Mouse (Mus musculus) lung, embryonic 15.5 days (tissue): ENCODE measurements around the gene Lysmd3. TPM values are rescaled to one million over a fixed set of nuclear protein-coding genes. Genes with fewer than 3 reads are reported as not detected.
"Not testable (repeated sequence)": the region's sequence is repeated elsewhere in the genome, so short reads cannot be mapped to it uniquely, and the experiment has no call there.

Experiments used
- ATAC-seq: fragments of 200-750 bp; cut with Nextera tagmentation; 2 replicates; pipeline ENCODE4 v1.8.0; 2017; ENCODE audit warnings: moderate number of reproducible peaks, borderline replicate concordance; ENCODE audit not compliant: low FRiP score, low TSS enrichment; ENCODE audit errors: extremely low read depth
- H3K27ac ChIP-seq: fragments of 300-500 bp; sonication (generic); 2 replicates; pipeline ENCODE4 v1.5.1; 2015; ENCODE audit warnings: moderate library complexity, mild to moderate bottlenecking, inconsistent platforms
- H3K27me3 ChIP-seq: fragments of 300-500 bp; sonication (generic); 2 replicates; pipeline ENCODE4 v1.6.1; 2015; ENCODE audit warnings: inconsistent platforms
- H3K36me3 ChIP-seq: fragments of 300-500 bp; sonication (generic); 2 replicates; pipeline ENCODE4 v1.6.1; 2015; ENCODE audit warnings: inconsistent platforms
- H3K4me1 ChIP-seq: fragments of 300-500 bp; sonication (generic); 2 replicates; pipeline ENCODE4 v1.6.1; 2015; ENCODE audit warnings: inconsistent platforms
- H3K4me2 ChIP-seq: fragments of 300-500 bp; sonication (generic); 2 replicates; pipeline ENCODE4 v1.6.1; 2015; ENCODE audit warnings: inconsistent platforms, mild to moderate bottlenecking, moderate library complexity
- H3K4me3 ChIP-seq: fragments of 300-500 bp; sonication (generic); 2 replicates; pipeline ENCODE4 v1.5.1; 2015; ENCODE audit warnings: mild to moderate bottlenecking, inconsistent platforms
- H3K9ac ChIP-seq: fragments of 300-500 bp; sonication (generic); 2 replicates; pipeline ENCODE4 v1.6.1; 2015; ENCODE audit warnings: inconsistent platforms
- H3K9me3 ChIP-seq: fragments of 300-500 bp; sonication (generic); 2 replicates; pipeline ENCODE4 v1.6.1; 2016; ENCODE audit warnings: inconsistent platforms
- WGBS: fragments of 180-500 bp; shearing (Covaris S2); methylation state at CpG from one replicate; pipeline ENCODE4 v1.1.7; 2015; 5-methylcytosine and 5-hydroxymethylcytosine counted together
- polyA plus RNA-seq: library from polyadenylated mRNA; unstranded; fragments of >200 nt; fragmentation: Nextera tagmentation; extraction: Ambion mirVana; gene quantifications from 2 replicates; pipeline ENCODE4 v1.2.1, GENCODE M21; 2015

The Lysmd3 gene
- polyA plus RNA-seq = 23.8 and 27.7 TPM in 2 replicates

GRCm38 (mm10) chr13:81657351-81658052 is at the start of gene Lysmd3:
TSS of gene Lysmd3 (plus strand) at chr13:81657663.
- peak; percentile 100 for ATAC-seq
- no peaks in the 10 kb centered on the region for H3K9me3 ChIP-seq
- H3K27ac ChIP-seq = peak within 1 kb of the TSS; percentile 93
- under 1% methylated on average over 69 of the region's 73 CpGs for WGBS
- peaks cover 21% of the 10 kb centered on the region for H3K4me1 ChIP-seq
- H3K36me3 ChIP-seq = no peaks in the 10 kb centered on the region; the same call in 1 of the 2 replicates
- H3K4me2 ChIP-seq = peak within 1 kb of the TSS; percentile 73
- no peaks in the 10 kb centered on the region for H3K27me3 ChIP-seq
- peak within 1 kb of the TSS; percentile 88 for H3K4me3 ChIP-seq
- peak within 1 kb of the TSS; percentile 78 for H3K9ac ChIP-seq

DNA sequence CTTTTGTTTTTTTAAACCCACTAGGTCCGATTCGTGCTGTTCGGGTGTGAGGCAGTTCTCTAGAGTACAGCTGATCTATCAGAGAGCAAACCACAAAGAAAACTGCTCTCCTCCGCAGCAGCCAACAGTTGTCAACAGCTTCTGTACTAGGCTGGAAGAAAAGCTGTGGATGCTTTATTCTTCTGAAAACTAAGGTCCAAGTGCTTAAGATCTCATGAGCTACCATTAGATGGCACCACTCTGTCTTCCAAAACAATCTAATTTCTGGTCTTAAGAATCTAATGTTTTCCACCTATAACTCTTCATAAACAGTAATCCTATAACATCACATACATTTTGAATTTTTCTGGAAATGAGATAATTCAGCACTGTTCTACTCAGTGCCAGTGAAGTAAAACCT is 47.1 kb upstream of the Lysmd3 start:
- H3K4me2 ChIP-seq = no peak overlapping the region
- no peaks in the 10 kb centered on the region for H3K27me3 ChIP-seq
- H3K9me3 ChIP-seq = no peaks in the 10 kb centered on the region
- WGBS = 77% methylated on average over 4 of the region's 4 CpGs
- no peak overlapping the region for H3K27ac ChIP-seq
- no peak for ATAC-seq
- no peaks in the 10 kb centered on the region for H3K4me1 ChIP-seq
- H3K9ac ChIP-seq = no peak overlapping the region
- no peaks in the 10 kb centered on the region for H3K36me3 ChIP-seq
- H3K4me3 ChIP-seq = no peak overlapping the region

- H3K4me3 ChIP-seq, H3K4me2 ChIP-seq, H3K9ac ChIP-seq, ATAC-seq, H3K36me3 ChIP-seq, H3K27ac ChIP-seq, H3K4me1 ChIP-seq, H3K9me3 ChIP-seq: not testable (repeated sequence)
- H3K27me3 ChIP-seq = peaks cover 17% of the 10 kb centered on the region
- 80% methylated on average over 1 of the region's 1 CpGs for WGBS
Measured at GRCm38 (mm10) chr13:81627861-81628260, 29.6 kb upstream of the Lysmd3 start.

DNA sequence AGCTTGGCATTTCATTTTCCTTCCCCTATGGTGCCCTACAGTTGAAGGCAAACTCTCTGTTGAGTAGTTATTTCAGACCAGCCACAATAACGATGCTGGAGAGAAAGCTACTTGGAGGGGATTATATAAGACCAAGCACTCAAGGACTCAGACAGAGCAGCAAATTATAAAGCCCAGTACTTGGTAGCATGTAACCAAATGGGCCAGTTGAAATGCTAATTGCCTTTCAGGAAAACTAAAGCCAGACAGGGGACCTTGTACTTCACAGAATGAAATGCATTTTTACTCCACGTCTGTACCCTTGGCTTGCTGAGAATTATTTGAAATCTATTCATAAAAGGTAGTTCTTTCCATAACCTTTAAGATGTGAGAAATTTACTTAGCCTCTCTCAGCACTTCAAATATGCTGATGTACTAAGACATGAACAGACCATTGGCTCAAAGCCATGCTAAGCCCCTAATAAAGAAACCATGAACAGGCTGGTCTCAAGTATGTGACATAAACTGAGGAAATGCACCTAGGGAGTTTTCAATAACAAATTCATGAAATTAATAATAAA is 28.8 kb upstream of the Lysmd3 start:
- Histone ChIP-seq H3K27me3 (peaks cover 25% of the 10 kb centered on the region), H3K36me3 (no peaks in the 10 kb centered on the region), H3K4me2 (no peak overlapping the region), H3K9me3 (no peaks in the 10 kb centered on the region), H3K9ac (no peak overlapping the region), H3K27ac (no peak overlapping the region), H3K4me1 (peaks cover 5% of the 10 kb centered on the region), H3K4me3 (no peak overlapping the region)
- ATAC-seq = no peak
- WGBS = 63% methylated on average over 2 of the region's 2 CpGs

GRCm38 (mm10) chr13:81629395-81629794 is 28.1 kb upstream of the Lysmd3 start:
- no peak for ATAC-seq
- no peaks in the 10 kb centered on the region for H3K9me3 ChIP-seq
- H3K4me3 ChIP-seq = no peak overlapping the region
- no peak overlapping the region for H3K4me2 ChIP-seq
- H3K9ac ChIP-seq = no peak overlapping the region
- H3K27ac ChIP-seq = no peak overlapping the region
- WGBS = 69% methylated on average over 3 of the region's 3 CpGs
- H3K27me3 ChIP-seq = peaks cover 29% of the 10 kb centered on the region
- H3K4me1 ChIP-seq = peaks cover 5% of the 10 kb centered on the region
- H3K36me3 ChIP-seq = no peaks in the 10 kb centered on the region

GRCm38 (mm10) chr13:81630566-81630965 is 26.9 kb upstream of the Lysmd3 start:
- Histone ChIP-seq H3K9me3 (no peaks in the 10 kb centered on the region), H3K27me3 (peaks cover 29% of the 10 kb centered on the region), H3K36me3 (no peaks in the 10 kb centered on the region), H3K4me3 (no peak overlapping the region), H3K27ac (no peak overlapping the region), H3K4me1 (peaks cover 5% of the 10 kb centered on the region), H3K9ac (no peak overlapping the region), H3K4me2 (no peak overlapping the region)
- no peak for ATAC-seq
- WGBS = 65% methylated on average over 5 of the region's 5 CpGs

DNA sequence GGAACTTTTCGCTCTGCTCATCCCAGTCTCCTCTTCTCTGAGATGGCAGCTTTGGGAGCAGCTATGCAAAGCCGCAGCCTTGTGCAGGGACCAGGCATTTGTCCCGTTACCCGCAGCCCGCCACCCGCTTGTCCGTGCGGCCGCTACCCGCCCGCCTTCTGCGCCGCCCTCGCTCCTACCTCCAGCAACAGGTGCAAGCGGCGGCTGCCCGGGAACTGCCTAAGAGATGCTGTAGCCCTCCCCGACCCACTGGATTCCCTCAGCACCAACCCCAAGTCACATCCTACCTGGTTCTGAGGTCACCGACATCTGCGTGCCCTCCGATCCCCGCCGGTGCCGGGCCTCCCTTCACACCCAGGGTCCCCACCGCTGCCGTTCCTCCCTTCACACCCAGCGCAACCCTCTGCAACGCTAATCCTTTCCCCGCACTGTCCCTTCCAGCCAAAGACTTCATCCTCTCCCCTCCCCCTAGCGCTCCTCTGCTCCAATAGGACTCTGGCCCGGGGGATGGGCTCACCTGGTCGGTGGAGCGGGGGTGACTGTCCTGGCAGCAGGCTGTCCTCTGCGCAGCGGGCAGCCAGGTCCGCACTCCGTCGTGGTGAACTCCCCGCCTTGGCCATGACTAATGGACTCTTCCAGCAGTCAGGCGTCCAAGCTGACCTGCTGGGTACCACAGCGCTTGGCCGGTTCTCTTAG is 24.6 kb upstream of the Lysmd3 start, which contains the start of gene Adgrv1:
TSS of gene Adgrv1 (minus strand) at position 435 of the 696 bp plus-strand sequence.
- WGBS = 1% methylated on average over 42 of the region's 42 CpGs
- peaks cover 5% of the 10 kb centered on the region for H3K4me1 ChIP-seq
- peak; percentile 96 for ATAC-seq
- no peaks in the 10 kb centered on the region for H3K9me3 ChIP-seq
- no peaks in the 10 kb centered on the region for H3K36me3 ChIP-seq
- no peak within 1 kb of the TSS for H3K27ac ChIP-seq
- peak within 1 kb of the TSS; percentile 42 for H3K4me3 ChIP-seq
- H3K4me2 ChIP-seq = peak within 1 kb of the TSS; percentile 80
- H3K9ac ChIP-seq = no peak within 1 kb of the TSS
- peaks cover 29% of the 10 kb centered on the region for H3K27me3 ChIP-seq

- 47% methylated on average over 4 of the region's 4 CpGs for WGBS
- H3K9ac ChIP-seq = no peak overlapping the region
- ATAC-seq = no peak
Measured at GRCm38 (mm10) chr13:81639624-81640023, 17.8 kb upstream of the Lysmd3 start.

GRCm38 (mm10) chr13:81640881-81641280 is 16.6 kb upstream of the Lysmd3 start:
- H3K4me3 ChIP-seq = no peak overlapping the region
- 0 out of 2 replicates have a peak, but pooled peaks have one; percentile 11 for ATAC-seq
- H3K9ac ChIP-seq = no peak overlapping the region
- no peaks in the 10 kb centered on the region for H3K9me3 ChIP-seq
- peaks cover 8% of the 10 kb centered on the region for H3K4me1 ChIP-seq
- no peak overlapping the region; the same call in 1 of the 2 replicates for H3K4me2 ChIP-seq
- WGBS = 26% methylated on average over 6 of the region's 6 CpGs
- H3K36me3 ChIP-seq = no peaks in the 10 kb centered on the region
- no peak overlapping the region for H3K27ac ChIP-seq
- no peaks in the 10 kb centered on the region for H3K27me3 ChIP-seq

More at GRCm38 (mm10) chr13:81639624-81640023, 17.8 kb upstream of the Lysmd3 start:
- H3K4me1 ChIP-seq = peaks cover 8% of the 10 kb centered on the region
- H3K9me3 ChIP-seq = no peaks in the 10 kb centered on the region
- H3K27me3 ChIP-seq = no peaks in the 10 kb centered on the region
- no peak overlapping the region for H3K4me2 ChIP-seq
- H3K27ac ChIP-seq = no peak overlapping the region
- H3K36me3 ChIP-seq = no peaks in the 10 kb centered on the region
- H3K4me3 ChIP-seq = no peak overlapping the region

GRCm38 (mm10) chr13:81641289-81642045 is 16.0 kb upstream of the Lysmd3 start:
- Histone ChIP-seq H3K9ac (no peak overlapping the region), H3K4me3 (no peak overlapping the region), H3K4me2 (peak overlapping the region; percentile 38), H3K9me3 (no peaks in the 10 kb centered on the region), H3K27ac (no peak overlapping the region), H3K36me3 (no peaks in the 10 kb centered on the region), H3K4me1 (peaks cover 8% of the 10 kb centered on the region), H3K27me3 (no peaks in the 10 kb centered on the region)
- ATAC-seq = no peak
- 9% methylated on average over 8 of the region's 8 CpGs for WGBS

GRCm38 (mm10) chr13:81642491-81643149 is 14.8 kb upstream of the Lysmd3 start:
- Histone ChIP-seq H3K4me3 (no peak overlapping the region), H3K4me2 (no peak overlapping the region), H3K4me1 (peaks cover 8% of the 10 kb centered on the region), H3K27me3 (no peaks in the 10 kb centered on the region), H3K27ac (no peak overlapping the region), H3K9ac (no peak overlapping the region), H3K36me3 (no peaks in the 10 kb centered on the region), H3K9me3 (no peaks in the 10 kb centered on the region)
- ATAC-seq = no peak
- WGBS = 49% methylated on average over 7 of the region's 7 CpGs
